Mouse (Mus musculus) E14TG2a.4 (cell line): ENCODE results near the gene Pdcd5.

Experiments used
- CTCF ChIP-seq: conservative IDR thresholded peaks from 2 replicates; pipeline ENCODE4 v1.5.1; 2014; ENCODE audit warnings: low read length
- NANOG ChIP-seq: IDR thresholded peaks from 2 replicates; pipeline ENCODE4 v1.6.1; 2014; ENCODE audit warnings: borderline replicate concordance, low read length, mixed read lengths

GRCm38 (mm10) chr7:35663790-35664376, 16.6 kb upstream of the Pdcd5 start:
- TF ChIP-seq CTCF, result no peak
- no peak for TF ChIP-seq NANOG
